Mouse (Mus musculus) activated CD4-positive, CD25-positive, alpha-beta regulatory T cell (primary cell): Measurements from ENCODE around the gene Ctla4. TPM values are rescaled to one million over a fixed set of nuclear protein-coding genes. Genes with fewer than 3 reads are reported as not detected.

Source experiments
- polyA plus RNA-seq, 2 experiments: library from polyadenylated mRNA; unstranded; fragments of 100-300 nt; shearing (Covaris generic); gene quantifications; one replicate each; pipeline ENCODE4 v1.2.1; 2017

Gene Ctla4
- polyA plus RNA-seq, result 100 to 1,000 TPM; 296 to 466 TPM

GRCm38 (mm10) chr1:60886981-60887380 lies at the start of gene Ctla4:
Gene Ctla4 (plus strand): TSS chr1:60887000.

Other genes starting within 250 kb of the Ctla4 start
- 100 to 1,000 TPM; 126 to 173 TPM for gene Cd28, start 170.2 kb upstream of the Ctla4 start, polyA plus RNA-seq
- 100 to 1,000 TPM; 369 to 758 TPM for gene Icos, start 90.9 kb downstream of the Ctla4 start, polyA plus RNA-seq